Mouse (Mus musculus): Measurements from ENCODE around the gene Rubcnl. TPM values are rescaled to one million over a fixed set of nuclear protein-coding genes. Genes with fewer than 3 reads are reported as not detected.

The Rubcnl gene
- 10 to 100 TPM in 1 of 4 experiments, 1 to 10 TPM in 2, under 1 TPM in 1; 0.41 to 10.9 (median 4.6) TPM for total RNA-seq (2022)

DNA sequence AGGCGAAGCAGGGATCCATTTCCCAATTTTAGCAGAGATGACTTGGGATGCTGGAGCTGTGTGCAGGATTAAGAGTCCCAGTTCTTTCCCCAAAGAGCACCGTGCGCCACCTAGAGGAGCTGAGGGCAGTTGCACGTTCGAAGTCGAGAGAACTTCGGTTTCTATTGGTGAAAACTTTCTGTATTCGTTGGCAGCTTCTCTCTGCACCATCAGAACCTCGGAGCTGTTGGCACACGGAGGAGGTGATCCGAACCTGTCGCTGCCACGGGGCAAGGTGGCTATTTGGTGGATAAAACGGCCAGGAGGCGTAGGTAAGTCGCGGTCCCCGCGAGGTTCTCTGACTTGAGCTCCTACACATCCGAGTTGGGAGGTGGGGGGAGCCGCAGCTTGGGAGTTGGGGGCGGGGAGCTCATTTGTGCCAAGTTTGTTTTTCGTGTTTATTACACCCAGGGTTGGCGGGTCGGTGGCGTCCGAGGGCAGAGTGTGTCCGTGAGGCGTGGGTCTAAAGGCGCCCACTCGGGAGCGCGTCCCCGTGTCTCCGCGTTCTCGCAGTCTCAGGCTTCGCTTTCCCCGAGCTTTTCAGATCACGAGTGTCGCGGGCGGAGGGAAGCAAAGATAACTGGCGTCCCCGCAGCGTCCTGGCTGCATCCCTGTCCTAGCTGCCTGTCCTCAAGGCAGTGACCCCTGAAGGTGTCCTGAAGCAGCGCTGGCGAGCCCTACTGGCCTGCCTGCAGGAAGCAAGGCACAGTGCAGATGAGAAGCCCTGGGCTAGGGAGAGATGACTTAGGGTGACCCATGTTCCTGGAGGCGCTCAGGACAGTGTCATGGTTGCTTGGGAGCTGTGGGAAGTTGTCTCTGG is at the start of gene Rubcnl:
TSS of gene Rubcnl (plus strand) at position 172 of the 859 bp plus-strand sequence.
- peak; percentile 64 for DNase-seq

DNA sequence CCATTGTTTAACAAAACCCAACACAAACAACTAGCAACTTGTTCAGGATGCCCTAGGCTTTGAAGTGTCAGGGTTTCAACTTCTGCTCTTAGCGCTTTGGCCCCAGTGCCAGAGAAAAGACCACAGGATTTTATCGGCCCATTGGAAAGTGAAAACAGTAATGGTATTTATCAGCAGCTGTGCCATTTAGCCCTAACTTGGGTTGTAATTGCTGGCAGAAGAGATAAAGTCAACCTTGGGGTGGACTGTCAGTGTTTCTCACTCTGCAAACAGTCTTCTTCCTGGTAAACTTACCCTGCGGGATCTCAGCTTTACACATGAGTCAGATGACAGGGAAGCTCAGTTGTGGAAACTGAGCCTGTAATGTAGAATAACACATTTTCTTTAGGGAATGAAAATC is 43.6 kb upstream of the Rubcnl start:
- no peak for DNase-seq

DNA sequence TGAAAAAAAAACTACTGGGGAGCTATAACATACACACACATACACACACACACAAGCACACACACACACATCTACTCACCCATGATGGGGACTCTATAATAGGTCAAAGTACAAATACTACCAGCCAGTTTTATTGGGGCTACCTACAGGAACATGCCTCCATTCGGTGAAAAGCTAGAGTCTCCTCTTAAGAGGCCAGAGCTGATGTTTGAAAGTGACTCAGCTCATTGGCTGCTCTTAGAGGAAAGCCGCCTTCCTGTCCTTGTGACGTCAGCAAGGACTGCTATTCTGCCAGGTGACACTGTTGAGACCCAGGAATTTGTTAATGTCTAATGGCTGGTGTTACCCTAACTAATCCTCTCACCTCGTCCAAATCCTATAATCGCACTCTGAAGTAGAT is 43.1 kb upstream of the Rubcnl start:
- DNase-seq: no peak

DNA sequence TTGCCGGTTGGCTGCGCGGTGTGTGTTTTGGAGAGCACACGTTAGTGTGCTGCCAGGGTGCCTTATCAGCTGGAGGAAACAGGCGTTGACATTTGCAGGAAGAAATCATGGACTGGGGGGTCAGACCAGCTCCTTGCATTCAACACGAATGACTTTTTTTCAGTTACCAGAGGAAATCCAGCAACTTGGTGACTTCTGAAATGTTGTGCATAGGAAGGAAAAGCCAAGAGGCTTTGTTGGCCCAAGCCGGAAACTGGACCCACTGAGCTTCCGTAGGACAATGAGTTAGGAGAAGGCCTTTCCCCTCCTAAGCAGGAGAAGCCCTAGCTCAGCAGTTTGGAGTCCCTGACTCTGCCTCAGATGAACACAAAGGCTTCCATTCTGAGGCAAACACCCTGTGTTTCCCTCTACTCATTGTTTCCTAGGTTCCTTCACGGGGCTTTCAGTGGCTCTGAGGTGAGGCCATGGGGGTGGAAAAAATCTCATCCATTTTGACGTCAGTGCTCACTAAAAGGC is 41.6 kb upstream of the Rubcnl start:
- peak; percentile 30 for DNase-seq

DNA sequence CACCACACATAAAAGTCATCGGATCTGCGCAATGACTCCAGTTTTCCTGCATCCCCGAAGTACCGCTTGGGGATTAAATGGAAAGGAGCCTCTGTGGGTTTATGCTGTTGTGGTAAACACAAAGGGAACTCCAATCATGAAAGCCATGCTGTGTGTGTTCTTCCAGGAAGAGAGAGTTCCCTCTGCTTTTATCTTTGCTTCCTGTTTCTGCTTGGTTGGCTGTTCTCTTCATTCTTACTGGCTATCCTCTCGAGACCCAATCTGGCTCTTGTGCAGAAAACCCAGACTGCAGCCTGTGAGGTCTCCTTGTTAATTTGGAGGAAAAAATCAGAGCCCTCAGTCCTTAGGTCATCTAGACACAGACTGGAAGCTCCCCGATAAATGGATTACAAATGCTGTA is 38.9 kb upstream of the Rubcnl start:
- no peak for DNase-seq

DNA sequence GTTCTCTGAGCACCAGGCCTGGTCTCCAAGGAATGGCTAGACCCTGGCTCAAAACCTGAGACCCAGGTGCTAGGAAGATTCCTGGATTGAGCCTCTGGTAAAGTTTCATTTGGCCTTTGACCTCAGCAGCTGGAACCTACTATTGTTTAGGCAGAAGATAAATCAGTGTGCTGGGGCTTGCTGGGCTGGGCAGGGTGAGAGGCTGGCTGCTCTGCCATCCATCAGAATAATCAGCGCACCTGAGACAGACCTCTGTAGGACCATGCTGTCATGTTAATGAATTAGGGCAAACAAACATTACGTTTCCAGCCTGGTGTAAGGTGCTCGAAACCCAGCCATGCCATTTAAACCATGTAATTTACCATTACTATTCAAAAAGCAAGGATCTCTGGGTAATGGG is 34.8 kb upstream of the Rubcnl start:
- no peak for DNase-seq

DNA sequence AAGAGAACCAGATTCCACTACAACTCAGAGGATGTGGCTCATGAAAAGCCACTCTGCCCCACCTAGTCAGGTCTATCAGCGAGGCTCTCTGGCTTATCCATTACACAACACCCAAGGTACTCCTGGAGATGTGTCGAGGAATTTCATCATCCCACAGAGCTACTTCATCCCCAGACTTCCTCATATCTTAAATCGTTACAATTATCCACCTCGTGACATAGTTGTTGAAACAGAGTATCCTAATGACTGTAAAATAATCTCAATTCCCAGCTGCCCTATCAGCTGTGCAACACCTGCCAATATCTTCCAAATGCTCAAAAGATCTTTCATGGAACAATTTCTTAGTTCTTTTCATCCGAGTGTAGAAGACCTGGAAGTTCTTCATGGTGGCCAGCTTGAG is 32.7 kb upstream of the Rubcnl start:
- no peak for DNase-seq

DNA sequence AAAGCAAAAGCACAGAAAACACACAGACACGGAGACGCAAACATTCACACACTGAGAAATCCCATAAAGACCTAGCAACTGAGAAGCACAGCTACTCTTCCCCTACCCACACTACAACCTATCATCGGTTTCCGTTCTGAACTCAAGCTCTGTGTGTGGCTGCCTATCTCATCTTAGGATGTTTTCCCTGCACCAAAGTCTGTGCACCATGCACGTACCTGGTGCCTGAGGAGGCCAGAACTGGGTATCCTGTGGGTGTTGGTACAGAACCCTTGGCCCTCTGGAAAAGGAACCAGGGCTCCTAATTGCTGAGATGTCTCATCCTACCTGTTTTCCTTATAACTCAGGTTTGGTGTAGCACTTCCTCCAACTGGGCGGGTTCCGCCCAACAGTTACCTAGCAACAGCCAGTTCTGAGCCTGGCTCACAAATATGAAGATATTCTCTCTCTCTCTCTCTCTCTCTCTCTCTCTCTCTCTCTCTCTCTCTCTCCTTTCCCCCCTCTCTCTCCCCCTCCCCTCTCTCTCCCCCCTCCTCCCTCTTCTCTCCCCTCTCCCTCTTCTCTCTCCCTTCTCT is 30.9 kb upstream of the Rubcnl start:
- no peak for DNase-seq

DNA sequence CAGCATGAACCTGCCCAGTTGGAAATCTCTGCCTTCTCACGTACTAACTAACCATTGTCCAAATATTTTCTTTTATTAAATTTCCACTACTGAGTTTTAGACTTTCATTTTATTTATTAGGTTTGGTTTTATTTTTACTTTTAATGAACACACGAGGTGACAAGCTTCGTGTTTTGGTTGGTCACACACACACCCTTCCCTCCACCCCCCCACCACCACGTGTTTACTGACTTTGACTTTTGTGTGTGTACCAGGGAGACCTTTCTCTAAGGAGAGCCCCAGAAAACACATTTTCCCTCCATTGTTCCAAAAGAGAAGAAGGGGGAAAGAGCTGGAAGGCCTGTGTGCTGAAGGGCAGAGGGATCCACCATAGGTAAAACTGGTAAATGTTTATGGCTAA is 30.2 kb upstream of the Rubcnl start:
- no peak for DNase-seq

DNA sequence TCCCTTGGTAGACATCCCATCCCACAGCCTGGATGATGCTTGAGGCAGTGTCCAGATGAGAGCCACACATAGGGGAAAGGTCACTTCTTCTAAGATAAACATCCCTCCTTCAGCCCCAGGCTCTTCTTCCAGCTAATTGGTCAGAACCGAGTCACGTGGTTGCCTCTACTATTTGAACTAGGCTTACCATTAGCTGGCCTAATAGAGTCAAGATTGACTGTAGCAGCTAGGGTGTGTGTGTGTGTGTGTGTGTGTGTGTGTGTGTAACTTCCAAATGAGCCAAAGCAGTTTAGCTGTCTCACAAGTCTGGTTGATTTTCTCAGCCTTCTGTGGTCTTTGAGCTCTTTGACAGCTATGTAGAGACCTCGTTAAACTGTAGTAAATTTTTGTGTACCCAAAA is 29.3 kb upstream of the Rubcnl start:
- no peak for DNase-seq

DNA sequence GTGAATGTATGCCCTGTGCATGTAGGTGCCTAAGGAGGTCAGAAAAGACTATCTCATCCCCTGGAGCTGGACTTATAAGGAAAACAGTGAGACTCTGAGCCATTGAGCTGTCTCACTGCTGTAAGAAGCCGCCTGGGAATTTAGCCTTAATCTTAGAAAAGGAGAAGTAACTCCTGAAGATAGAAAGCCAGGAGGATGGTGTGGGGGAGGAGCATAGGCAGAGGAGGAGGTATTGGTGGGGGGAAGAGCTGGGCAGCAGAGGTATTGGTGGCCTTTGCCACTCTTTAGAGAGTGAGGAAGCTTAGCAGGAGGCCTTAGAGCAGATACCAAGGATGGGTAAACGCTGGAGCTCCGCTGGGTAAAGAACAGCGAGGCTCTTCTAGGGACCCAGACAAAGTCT is 26.5 kb upstream of the Rubcnl start:
- no peak for DNase-seq

DNA sequence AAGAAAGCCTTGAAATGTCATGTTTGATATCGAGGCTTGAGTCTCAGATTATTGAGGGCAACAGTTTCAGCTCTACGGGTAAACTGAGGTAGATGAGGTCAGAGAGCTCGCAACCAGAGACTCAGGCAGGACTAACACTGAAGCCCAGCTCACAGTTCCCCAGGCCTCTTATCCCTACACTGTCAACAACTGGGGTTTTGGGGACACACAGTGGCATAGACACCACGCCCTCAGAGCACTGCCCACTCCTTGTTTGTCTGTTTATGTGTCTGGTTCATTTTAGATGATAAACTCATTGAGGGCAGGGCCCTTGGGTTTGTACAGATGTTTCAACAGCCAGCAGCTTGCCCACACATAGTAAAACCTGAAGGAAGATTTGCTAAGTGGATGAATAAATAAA is 25.9 kb upstream of the Rubcnl start:
- no peak for DNase-seq

DNA sequence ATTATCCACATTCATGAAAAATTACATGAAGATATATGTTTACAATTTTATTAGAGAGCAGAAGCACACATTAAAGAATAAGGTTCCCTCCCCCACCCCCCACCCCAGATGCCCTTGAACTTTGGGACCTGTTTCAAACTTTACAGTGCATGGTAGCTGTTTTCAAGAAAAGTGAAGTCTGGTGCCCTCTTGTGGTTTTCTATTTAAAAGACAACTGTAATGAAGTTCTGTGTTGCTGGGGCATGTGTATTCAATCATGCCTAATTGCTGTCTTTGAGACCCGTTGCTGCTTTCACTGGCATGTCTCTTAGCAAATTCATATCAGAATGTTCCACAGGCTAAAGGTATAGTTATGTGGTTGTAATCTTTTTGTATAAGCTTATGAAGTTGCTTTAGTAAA is 25.3 kb upstream of the Rubcnl start:
- no peak for DNase-seq

DNA sequence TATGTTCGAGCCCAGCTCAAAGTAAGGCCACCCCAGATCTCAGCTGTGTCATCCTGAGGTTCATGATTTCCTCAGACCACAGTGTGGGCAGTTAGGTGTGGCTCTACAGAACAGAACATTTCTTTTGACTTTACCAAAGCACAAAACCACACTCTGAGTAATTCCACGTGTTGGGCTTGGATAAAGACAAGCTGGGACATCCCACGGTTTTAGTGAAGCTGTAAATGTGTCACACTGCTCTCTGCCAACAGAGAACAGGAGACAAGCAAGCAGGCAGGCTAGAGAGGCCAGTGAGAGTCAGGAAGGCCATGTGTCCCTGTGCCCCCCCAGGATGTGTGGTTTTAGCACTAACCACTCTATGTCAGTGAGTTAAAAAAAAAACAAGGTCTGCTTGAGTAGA is 19.3 kb upstream of the Rubcnl start:
- no peak for DNase-seq

DNA sequence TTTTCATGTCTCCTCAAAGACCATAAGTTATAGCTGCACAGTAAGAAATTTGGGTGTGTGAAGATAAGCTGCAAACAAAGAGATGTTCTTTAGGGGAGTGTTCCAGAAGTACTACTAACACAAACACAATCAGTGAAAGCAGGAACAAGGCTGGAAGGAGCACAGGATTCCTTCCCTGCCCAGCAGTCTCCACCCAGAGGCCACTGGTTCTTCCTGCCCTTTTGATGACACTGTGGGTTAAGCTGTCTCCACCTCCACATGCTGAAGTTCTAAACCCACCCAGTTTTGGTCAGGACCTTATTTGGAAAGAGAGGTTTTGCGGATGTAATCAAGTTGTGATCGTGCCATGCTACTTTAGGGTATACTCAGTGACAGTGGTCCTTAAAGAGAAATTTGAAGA is 18.8 kb upstream of the Rubcnl start:
- DNase-seq: no peak

DNA sequence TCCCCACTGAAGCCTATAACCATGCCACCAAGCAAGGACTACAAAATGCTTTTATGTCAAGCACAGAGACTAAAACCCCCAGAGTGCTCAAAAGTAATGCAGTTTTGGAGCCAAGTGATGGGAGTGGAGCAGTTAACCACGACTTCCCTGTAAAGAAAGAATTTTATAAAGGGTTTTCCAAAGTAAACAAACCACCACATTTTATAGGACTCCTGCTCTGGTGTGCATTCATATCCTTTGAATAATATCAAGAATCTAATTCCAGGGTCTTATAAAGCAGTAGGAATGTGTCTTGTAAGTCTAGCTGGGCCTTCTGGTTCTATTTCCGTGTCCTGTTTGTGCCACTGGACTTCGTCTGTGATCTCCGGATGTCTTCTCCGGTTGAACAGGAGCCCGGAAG is 14.5 kb upstream of the Rubcnl start:
- DNase-seq: no peak

DNA sequence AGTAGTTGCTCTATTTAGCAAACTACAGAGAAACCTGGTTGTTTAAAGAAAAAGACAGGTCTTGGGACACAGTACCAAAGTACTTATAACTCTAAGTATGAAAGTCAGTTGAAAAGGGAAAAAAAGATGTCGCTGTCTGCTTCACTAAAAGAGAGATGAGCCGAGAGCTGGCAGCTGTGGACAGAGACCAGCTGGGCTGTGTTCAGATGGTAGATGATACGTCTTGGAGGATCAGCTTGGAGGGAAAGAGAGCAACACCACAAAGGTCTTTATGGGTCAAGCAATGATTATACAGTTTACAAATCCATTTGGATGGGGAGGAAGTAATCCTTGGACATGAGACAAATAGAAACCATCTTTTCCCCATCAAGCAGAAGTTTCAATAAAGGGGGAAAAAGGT is 12.5 kb upstream of the Rubcnl start:
- no peak for DNase-seq

DNA sequence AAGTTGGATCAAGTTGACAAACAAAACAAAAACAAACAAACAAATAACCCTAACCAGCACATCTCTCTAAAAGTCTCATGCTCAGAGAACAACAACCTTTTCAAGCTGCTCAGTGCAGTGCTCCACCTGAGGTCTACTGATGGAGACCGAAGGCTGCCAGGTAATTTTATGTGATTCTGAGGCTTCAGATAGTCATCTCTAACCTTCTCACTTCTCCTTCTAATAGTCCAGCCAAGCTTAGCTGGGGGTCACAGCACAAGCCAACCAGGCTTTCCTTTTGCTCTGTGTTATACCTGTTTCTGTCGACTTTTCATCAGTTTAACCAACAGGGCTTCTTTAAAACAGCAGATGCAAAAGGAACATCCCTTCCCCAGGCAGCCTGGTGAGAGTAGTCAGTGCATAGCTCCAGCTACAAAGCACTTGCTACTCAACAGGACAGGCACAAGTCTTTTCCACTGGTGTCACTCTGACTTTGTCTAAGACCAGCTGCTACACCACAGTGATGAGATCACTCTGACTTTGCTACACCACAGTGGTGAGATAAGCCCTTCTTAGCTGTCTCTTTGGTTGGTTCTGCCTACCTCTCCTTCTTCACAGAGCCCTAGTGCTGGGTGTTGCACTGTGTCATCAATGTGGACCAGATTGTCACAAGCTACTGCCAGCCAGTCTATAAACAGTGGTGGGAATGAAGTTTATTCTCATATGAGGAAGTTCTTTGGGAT is 10.2 kb upstream of the Rubcnl start:
- no peak for DNase-seq

DNA sequence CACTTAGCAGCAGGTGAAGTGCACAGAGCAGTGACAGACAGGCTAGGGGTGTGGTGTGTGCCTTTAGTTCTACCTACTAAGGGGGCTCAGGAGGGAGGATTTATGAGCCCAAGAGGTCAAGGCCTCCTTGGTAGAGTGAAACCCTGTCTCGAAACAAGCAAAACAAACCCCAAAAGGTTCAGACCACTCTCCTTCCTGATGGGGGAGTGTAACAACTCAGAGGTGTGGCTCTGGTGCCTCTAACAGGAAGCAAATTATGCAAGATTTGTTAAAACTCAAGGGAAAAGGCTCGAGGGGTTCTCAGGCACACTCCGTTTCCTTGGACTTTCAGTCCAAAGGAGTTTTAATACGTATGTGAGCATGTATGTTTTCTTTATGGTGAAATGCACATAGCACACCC is 5.5 kb upstream of the Rubcnl start:
- no peak for DNase-seq

DNA sequence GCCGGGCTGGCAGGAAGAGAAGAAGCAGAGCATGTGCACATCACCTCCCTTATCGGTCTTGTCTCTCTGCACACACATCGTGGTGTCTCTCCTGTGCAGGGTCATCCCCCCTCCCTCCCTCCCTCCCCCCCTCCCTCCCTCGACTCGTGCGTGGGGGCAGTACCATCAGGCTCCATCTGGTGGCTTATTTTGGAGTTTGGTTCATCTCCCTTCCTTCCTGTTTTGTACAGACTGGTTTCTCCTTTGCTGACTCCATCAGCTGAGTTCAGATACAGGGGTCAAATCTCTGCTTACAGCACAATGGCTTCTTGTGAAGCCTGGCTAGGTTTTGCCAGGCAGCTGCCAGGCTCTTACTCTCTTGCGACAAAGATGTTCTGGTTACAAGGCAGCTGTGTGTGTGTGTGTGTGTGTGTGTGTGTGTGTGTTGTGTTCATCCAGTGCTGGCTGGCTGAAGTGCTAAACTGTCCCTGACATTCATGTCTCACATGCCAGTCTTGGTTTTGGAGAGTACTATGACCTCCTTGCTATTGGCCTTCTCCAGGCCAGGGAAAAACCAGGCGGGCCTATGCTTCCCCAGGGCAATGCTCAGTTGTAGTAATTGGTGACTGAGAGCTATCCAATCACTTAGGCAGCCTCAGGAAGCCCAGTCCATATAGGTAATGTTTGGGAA is 4.7 kb upstream of the Rubcnl start:
- peak; percentile 43 for DNase-seq

DNA sequence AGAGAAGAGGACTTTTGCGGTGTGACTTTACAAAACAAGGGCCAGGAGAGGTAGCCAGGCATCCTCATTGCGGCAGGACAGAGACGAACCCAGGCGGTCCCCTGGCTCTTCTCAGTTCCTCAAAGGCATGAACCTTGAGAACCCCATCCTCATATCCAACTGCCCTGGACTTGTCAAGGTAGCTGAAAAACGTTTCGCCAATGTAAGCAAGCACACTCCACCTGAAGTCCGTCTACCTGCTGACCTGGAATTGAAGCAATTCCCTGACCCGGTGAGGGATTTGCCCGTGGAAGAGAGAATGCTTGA is 841 bp downstream of the Rubcnl start:
- DNase-seq: no peak

DNA sequence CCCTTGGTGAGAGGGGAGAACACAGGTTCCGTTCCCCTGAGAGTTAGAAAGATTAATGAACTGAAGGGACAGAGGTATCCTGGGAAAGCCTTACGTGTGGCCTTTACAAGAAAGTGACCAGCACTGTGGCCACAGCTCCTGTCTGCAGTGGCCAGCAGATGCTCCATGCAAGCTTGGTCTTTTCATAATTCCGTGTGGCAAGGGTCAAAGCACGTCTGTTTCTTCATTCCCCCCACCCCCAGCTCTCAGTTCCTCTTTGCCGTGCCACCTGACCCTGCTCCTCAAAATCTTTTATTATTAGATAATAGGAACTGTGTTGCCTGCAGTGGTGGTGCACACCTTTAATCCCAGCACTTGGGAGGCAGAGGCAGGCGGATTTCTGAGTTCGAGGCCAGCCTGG is 1.4 kb downstream of the Rubcnl start:
- no peak for DNase-seq

Data from adrenal gland, adult 8-10 months (tissue).